Mouse (Mus musculus) ES-E14 (cell line): Measurements from ENCODE around the gene Scfd2. TPM values are rescaled to one million over a fixed set of nuclear protein-coding genes. Genes with fewer than 3 reads are reported as not detected.

ENCODE experiments used
- DNase-seq: peaks from one replicate; pipeline ENCODE4 v3.0.0-alpha.2; 2013; ENCODE audit warnings: low read depth, low spot score
- H3K27ac ChIP-seq: 2 replicates; pipeline ENCODE4 v1.5.1; 2012; ENCODE audit warnings: low read depth, mild to moderate bottlenecking, low read length, moderate library complexity, mixed read lengths; ENCODE audit not compliant: poor library complexity, insufficient read depth, severe bottlenecking
- H3K36me3 ChIP-seq: 2 replicates; pipeline ENCODE4 v1.6.1; 2012; ENCODE audit warnings: mild to moderate bottlenecking, low read length, moderate library complexity, mixed read lengths; ENCODE audit not compliant: control insufficient read depth, poor library complexity, insufficient read depth, severe bottlenecking
- H3K4me1 ChIP-seq, 2 experiments: fragments of 150-350 bp in 1 of 2; sonication (generic) in 1 of 2; 2 replicates each; pipeline ENCODE4 v1.6.1; 2012; ENCODE audit warnings: low read length in 2 of 2, mild to moderate bottlenecking in 1 of 2, mixed read lengths in 1 of 2; ENCODE audit not compliant: control insufficient read depth in 2 of 2, insufficient read depth in 2 of 2, poor library complexity in 1 of 2
- H3K4me3 ChIP-seq, 2 experiments: fragments of 150-350 bp in 1 of 2; sonication (generic) in 1 of 2; 2 replicates each; pipeline ENCODE4 v1.5.1; 2012; ENCODE audit warnings: low read length in 2 of 2, low read depth in 1 of 2, mild to moderate bottlenecking in 1 of 2, mixed read lengths in 1 of 2; ENCODE audit not compliant: insufficient read depth in 1 of 2, poor library complexity in 1 of 2, severe bottlenecking in 1 of 2
- H3K9ac ChIP-seq: 2 replicates; pipeline ENCODE4 v1.6.1; 2012; ENCODE audit warnings: low read depth, mild to moderate bottlenecking, low read length, mixed read lengths; ENCODE audit not compliant: poor library complexity, insufficient read depth, severe bottlenecking
- H3K9me3 ChIP-seq: fragments of 150-350 bp; sonication (generic); 2 replicates; pipeline ENCODE4 v1.6.1; 2012; ENCODE audit warnings: low read depth, mild to moderate bottlenecking, low read length; ENCODE audit not compliant: control insufficient read depth, insufficient read depth
- CHD2 ChIP-seq: IDR thresholded peaks from 2 replicates; pipeline ENCODE4 v1.6.1; 2014; ENCODE audit warnings: mild to moderate bottlenecking, low read depth, low read length, inconsistent platforms
- HCFC1 ChIP-seq: IDR thresholded peaks from 2 replicates; pipeline ENCODE4 v1.6.1; 2012; ENCODE audit warnings: low read length, inconsistent platforms, borderline replicate concordance; ENCODE audit not compliant: insufficient read depth
- MAFK ChIP-seq: IDR thresholded peaks from 2 replicates; pipeline ENCODE4 v1.6.1; 2014; ENCODE audit warnings: mild to moderate bottlenecking, low read depth, low read length, inconsistent platforms; ENCODE audit not compliant: insufficient read depth
- ZC3H11A ChIP-seq: IDR thresholded peaks from 2 replicates; pipeline ENCODE4 v1.6.1; 2012; ENCODE audit warnings: low read depth, mild to moderate bottlenecking, inconsistent platforms, low read length, borderline replicate concordance
- ZNF384 ChIP-seq: IDR thresholded peaks from 2 replicates; pipeline ENCODE4 v1.6.1; 2012; ENCODE audit warnings: low read depth, low read length, inconsistent platforms
- in situ Hi-C, 2 experiments: fragments of 600-800 bp; cut with MboI; formaldehyde crosslinking; loops; one replicate each; pipeline ENCODE4 v1.15.1; 2025; ENCODE audit warnings: low sequenced_read_pairs in 2 of 2, inconsistent platforms in 1 of 2; ENCODE audit not compliant: unreplicated experiment in 2 of 2
- total RNA-seq: library from RNA; depleted of rRNA; stranded (reverse); fragments of 300-350 nt; gene quantifications from 2 replicates; pipeline ENCODE4 v1.2.3, GENCODE M21; 2012

Gene Scfd2
- total RNA-seq, 1 experiment: 25.8 TPM

GRCm38 (mm10) chr5:74511686-74512085 lies 19.9 kb downstream of the Scfd2 start:
- in situ Hi-C loops: no loop called here
- no peak for DNase-seq

DNA sequence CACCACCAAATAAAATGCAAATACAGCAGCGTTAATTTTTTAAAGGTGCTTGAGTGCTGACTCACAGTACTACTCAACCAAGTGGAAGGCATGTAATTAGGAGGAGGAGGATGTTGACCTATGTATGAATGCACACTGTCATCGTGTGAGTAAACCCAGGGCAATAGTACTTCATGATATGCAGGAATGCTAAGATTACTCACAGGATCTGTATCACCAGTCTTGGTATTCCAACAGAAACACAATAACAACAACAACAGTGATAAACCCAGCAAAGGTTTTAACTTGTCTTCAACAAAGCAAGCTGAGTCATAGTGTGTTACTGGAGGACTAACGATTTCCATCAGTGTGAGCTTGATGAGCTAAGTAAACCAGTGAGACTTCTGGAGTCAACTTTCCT lies 38.9 kb downstream of the Scfd2 start:
- no peak for TF ChIP-seq HCFC1
- no peak for TF ChIP-seq ZC3H11A
- TF ChIP-seq ZNF384: no peak
- TF ChIP-seq CHD2: no peak
- TF ChIP-seq MAFK: no peak
- in situ Hi-C loops: no loop called here

More at GRCm38 (mm10) chr5:74511686-74512085, 19.9 kb downstream of the Scfd2 start:
- H3K9me3 ChIP-seq: no peaks in the 10 kb centered on the region
- no peak overlapping the region for H3K27ac ChIP-seq
- H3K4me3 ChIP-seq: no peak overlapping the region
- TF ChIP-seq CHD2 (no peak), ZC3H11A (no peak), ZNF384 (no peak), MAFK (no peak), HCFC1 (no peak)
- no peaks in the 10 kb centered on the region for H3K4me1 ChIP-seq
- no peak overlapping the region for H3K9ac ChIP-seq
- H3K36me3 ChIP-seq: no peaks in the 10 kb centered on the region

DNA sequence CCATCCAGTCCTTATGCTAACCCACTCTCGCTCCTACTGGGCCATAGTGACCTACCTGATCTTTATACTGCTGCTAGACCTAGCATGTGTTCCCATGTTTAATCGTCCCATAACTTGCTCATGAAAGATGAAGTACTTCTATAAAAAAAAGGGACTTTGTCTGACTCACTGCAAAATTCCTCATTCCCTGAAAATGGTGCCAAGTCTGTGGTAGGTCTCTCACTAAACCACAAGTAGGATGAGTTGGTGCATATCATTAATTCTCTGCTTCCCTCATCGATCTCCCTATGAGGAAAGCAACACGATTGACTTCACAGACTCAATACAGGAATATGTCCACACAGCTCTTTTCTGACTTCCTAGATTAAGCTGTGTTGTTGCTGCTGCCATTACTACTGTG lies 46.9 kb downstream of the Scfd2 start:
- TF ChIP-seq HCFC1 (no peak), ZNF384 (no peak), MAFK (no peak), CHD2 (no peak), ZC3H11A (no peak)
- DNase-seq: no peak
- no peak overlapping the region for H3K4me3 ChIP-seq
- no peaks in the 10 kb centered on the region for H3K9me3 ChIP-seq
- in situ Hi-C loops: no loop called here
- no peak overlapping the region for H3K27ac ChIP-seq
- no peaks in the 10 kb centered on the region for H3K4me1 ChIP-seq
- H3K9ac ChIP-seq: no peak overlapping the region
- no peaks in the 10 kb centered on the region for H3K36me3 ChIP-seq

More for the DNA sequence above, 38.9 kb downstream of the Scfd2 start:
- H3K27ac ChIP-seq: no peak overlapping the region
- no peak overlapping the region for H3K9ac ChIP-seq
- DNase-seq: no peak
- H3K4me3 ChIP-seq: no peak overlapping the region
- no peaks in the 10 kb centered on the region for H3K4me1 ChIP-seq
- H3K36me3 ChIP-seq: no peaks in the 10 kb centered on the region
- H3K9me3 ChIP-seq: no peaks in the 10 kb centered on the region

- no peaks in the 10 kb centered on the region for H3K36me3 ChIP-seq
Observed at GRCm38 (mm10) chr5:74482633-74483032, 48.9 kb downstream of the Scfd2 start.

DNA sequence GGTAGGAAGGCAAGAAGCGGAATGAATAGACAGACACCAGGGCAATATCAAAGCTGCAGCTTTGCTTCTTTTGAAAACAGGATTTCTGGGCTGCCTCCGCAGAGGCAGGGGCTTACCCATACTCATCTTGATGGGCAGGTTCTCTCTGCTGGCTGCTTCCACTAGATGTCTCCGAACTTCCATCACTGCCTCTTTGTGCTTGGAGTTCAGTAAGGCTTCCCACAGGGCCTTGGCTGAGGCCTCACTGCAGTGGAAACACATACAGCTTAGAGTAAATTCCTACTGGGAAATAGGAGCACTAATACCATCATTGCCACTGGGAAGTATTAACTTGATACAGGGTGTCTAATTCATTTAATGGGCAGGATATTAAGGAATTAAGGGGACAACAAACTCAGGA lies 49.5 kb downstream of the Scfd2 start:
- Histone ChIP-seq H3K4me1 (no peaks in the 10 kb centered on the region), H3K27ac (no peak overlapping the region), H3K4me3 (no peak overlapping the region), H3K9me3 (no peaks in the 10 kb centered on the region), H3K36me3 (no peaks in the 10 kb centered on the region), H3K9ac (no peak overlapping the region)
- DNase-seq: no peak
- in situ Hi-C loops: no loop called here
- TF ChIP-seq ZNF384 (no peak), MAFK (no peak), CHD2 (no peak), ZC3H11A (no peak), HCFC1 (no peak)

More at GRCm38 (mm10) chr5:74482633-74483032, 48.9 kb downstream of the Scfd2 start:
- no peaks in the 10 kb centered on the region for H3K4me1 ChIP-seq
- no peak overlapping the region for H3K4me3 ChIP-seq
- H3K9me3 ChIP-seq: no peaks in the 10 kb centered on the region
- TF ChIP-seq ZC3H11A (no peak), MAFK (no peak), HCFC1 (no peak), CHD2 (no peak), ZNF384 (no peak)
- in situ Hi-C loops: no loop called here
- no peak overlapping the region for H3K9ac ChIP-seq
- no peak overlapping the region for H3K27ac ChIP-seq
- no peak for DNase-seq
